Mouse (Mus musculus): ENCODE measurements at regions not wholly inside any gene's neighbourhood (a gene's known extent, or its start where the extent isn't known, plus 50 kb on each side); places are given as distances from the start of the nearest gene placed in this dataset.

DNA sequence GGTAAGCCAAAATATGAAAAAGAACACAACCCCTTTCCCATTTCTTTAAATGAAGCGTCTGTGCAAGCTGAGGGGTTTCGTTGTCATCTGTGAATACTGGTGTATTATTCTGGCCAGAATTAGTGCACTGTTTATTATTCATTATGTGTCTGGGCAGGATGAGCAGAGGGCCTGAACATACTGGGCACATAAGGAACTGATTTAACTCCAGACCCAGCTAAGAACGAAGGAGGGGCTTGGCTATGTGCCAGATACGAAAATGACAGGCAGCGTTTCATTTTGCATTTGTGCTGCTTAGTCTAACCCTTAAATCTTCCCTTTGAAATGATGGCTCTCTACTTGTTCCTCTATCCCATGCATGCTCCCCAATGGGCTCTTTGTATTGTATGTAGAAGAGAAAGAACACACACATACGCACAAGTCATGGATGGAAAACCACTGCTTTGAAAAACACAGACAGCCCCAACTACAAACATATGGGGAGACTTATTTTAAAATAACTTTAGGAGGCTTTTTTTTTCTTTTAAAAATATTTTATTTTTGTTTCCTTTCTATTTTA is 213.4 kb upstream of the Dcn start:
- ATAC-seq (replicated peaks; ENCODE audit: insufficient number of reproducible peaks, low FRiP score, low TSS enrichment, low read depth) = peak; percentile 89; the same call in 1 of the 2 replicates

DNA sequence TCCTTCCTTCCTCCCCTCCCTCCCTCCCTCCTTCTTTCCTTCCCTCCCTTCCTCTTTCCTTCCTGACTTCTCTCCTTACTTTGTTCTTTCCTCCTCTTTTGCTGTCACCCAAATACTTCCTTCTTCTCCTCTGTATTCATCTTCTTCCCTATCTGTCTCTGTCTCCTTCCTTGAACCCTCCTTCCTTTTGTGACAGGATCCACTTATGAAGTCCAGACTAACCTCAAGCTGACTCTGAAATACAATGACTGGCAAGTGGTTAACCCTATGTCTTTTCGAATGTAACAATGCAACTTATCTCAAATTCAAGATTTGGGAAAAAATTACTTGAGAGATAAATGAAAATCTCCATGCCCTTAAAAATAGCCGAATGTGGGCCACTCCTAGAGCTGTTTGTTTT is 197.0 kb upstream of the Dcn start:
- no peak overlapping the region for H3K27ac ChIP-seq (replicated peaks; ENCODE audit: low read depth, low read length)
- no peak overlapping the region for H3K9ac ChIP-seq (replicated peaks; ENCODE audit: low read length)
- H3K4me2 ChIP-seq (ENCODE audit: low read depth, low read length) = no peak overlapping the region
- H3K27me3 ChIP-seq (ENCODE audit: control insufficient read depth, insufficient read depth, low read length) = no peaks in the 10 kb centered on the region
- no peak overlapping the region for H3K4me3 ChIP-seq (ENCODE audit: low read depth, low read length)
- H3K4me1 ChIP-seq (ENCODE audit: control insufficient read depth, insufficient read depth, low read length) = no peaks in the 10 kb centered on the region
- ATAC-seq (replicated peaks; ENCODE audit: insufficient number of reproducible peaks, low FRiP score, low TSS enrichment, low read depth) (no peak), DNase-seq (ENCODE audit: low spot score) (no peak)
- H3K36me3 ChIP-seq (replicated peaks; ENCODE audit: control insufficient read depth, insufficient read depth, low read depth, low read length) = no peaks in the 10 kb centered on the region
- H3K9me3 ChIP-seq (replicated peaks; ENCODE audit: control insufficient read depth, low read length) = no peaks in the 10 kb centered on the region
- 79% methylated on average over 2 of the region's 2 CpGs for WGBS

More for the DNA sequence above, 213.4 kb upstream of the Dcn start:
- DNase-seq (ENCODE audit: low spot score) = peak; percentile 91
- 30% methylated on average over 6 of the region's 6 CpGs for WGBS
- no peak overlapping the region for H3K4me2 ChIP-seq (ENCODE audit: low read depth, low read length)
- H3K36me3 ChIP-seq (replicated peaks; ENCODE audit: control insufficient read depth, insufficient read depth, low read depth, low read length) = no peaks in the 10 kb centered on the region
- no peak overlapping the region for H3K27ac ChIP-seq (replicated peaks; ENCODE audit: low read depth, low read length)
- no peaks in the 10 kb centered on the region for H3K27me3 ChIP-seq (ENCODE audit: control insufficient read depth, insufficient read depth, low read length)
- no peak overlapping the region for H3K9ac ChIP-seq (replicated peaks; ENCODE audit: low read length)
- H3K9me3 ChIP-seq (replicated peaks; ENCODE audit: control insufficient read depth, low read length) = no peaks in the 10 kb centered on the region
- no peaks in the 10 kb centered on the region for H3K4me1 ChIP-seq (ENCODE audit: control insufficient read depth, insufficient read depth, low read length)
- H3K4me3 ChIP-seq (ENCODE audit: low read depth, low read length) = no peak overlapping the region

DNA sequence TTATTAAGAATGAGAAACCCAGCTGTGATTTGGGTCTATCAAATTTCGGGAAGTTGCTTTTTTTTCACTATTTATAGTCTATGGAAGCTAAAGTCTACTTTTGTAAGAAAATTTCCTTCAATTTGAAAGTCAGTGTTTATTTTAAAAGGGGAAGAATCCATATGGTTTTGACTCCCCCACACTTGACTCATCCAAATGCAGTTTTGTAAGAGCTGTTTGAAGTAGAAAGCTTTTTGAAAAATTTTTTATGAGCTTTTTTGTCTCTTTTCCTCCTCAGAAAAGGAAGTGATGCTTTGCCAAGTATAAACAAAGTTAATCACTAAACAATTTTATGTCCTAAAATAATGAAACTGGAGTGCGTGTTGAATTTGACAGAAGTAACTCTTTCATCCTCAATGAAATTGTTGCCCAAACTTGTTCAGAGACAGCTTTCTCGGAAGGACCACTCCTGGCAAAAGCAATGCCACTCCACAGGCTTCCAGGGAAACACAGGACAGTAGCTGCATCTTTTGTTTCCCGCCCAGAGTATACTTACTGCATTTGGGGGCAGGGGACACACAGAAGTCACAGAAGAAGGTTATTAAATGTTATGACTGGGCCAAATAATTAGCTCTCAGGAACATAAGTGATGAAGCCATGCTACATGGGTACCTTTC is 196.4 kb upstream of the Dcn start:
- Histone ChIP-seq H3K36me3 (replicated peaks; ENCODE audit: control insufficient read depth, insufficient read depth, low read depth, low read length) (no peaks in the 10 kb centered on the region), H3K9ac (replicated peaks; ENCODE audit: low read length) (no peak overlapping the region), H3K9me3 (replicated peaks; ENCODE audit: control insufficient read depth, low read length) (no peaks in the 10 kb centered on the region), H3K4me3 (ENCODE audit: low read depth, low read length) (no peak overlapping the region), H3K4me1 (ENCODE audit: control insufficient read depth, insufficient read depth, low read length) (no peaks in the 10 kb centered on the region), H3K27ac (replicated peaks; ENCODE audit: low read depth, low read length) (no peak overlapping the region), H3K4me2 (ENCODE audit: low read depth, low read length) (no peak overlapping the region), H3K27me3 (ENCODE audit: control insufficient read depth, insufficient read depth, low read length) (no peaks in the 10 kb centered on the region)
- DNase-seq (ENCODE audit: low spot score) = no peak
- no peak for ATAC-seq (replicated peaks; ENCODE audit: insufficient number of reproducible peaks, low FRiP score, low TSS enrichment, low read depth)
- 67% methylated on average over 4 of the region's 4 CpGs for WGBS

DNA sequence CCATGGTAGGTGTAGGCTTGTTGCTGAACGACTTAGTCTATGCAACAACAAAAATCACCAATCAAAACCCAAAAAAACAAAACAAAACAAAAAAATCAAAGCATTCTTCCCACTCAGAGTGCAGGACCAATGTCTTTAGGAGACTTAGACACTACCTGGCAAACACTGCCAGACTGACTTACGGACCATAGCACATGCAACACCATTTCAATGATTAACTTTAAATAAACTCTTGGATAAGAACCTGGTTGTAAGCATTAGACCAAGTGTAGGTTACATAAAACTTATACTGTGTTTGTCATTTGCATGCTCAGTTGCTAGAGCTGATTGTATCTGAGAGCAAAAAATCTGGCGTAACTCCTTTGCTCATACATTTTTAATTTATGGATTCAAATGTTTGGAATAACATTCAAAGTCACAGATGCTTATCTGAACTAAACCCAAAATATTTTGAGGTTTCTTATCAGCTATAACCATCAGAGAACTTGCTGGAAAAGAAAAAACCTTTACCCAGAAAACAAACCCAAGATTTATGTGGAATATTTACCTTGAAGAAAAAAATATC is 174.5 kb upstream of the Dcn start:
- Histone ChIP-seq H3K36me3 (replicated peaks; ENCODE audit: control insufficient read depth, insufficient read depth, low read depth, low read length) (no peaks in the 10 kb centered on the region), H3K4me2 (ENCODE audit: low read depth, low read length) (no peak overlapping the region), H3K27me3 (ENCODE audit: control insufficient read depth, insufficient read depth, low read length) (no peaks in the 10 kb centered on the region), H3K9ac (replicated peaks; ENCODE audit: low read length) (no peak overlapping the region), H3K27ac (replicated peaks; ENCODE audit: low read depth, low read length) (no peak overlapping the region), H3K9me3 (replicated peaks; ENCODE audit: control insufficient read depth, low read length) (no peaks in the 10 kb centered on the region), H3K4me1 (ENCODE audit: control insufficient read depth, insufficient read depth, low read length) (no peaks in the 10 kb centered on the region), H3K4me3 (ENCODE audit: low read depth, low read length) (no peak overlapping the region)
- DNase-seq (ENCODE audit: low spot score) (no peak), ATAC-seq (replicated peaks; ENCODE audit: insufficient number of reproducible peaks, low FRiP score, low TSS enrichment, low read depth) (no peak)
- WGBS = 78% methylated on average over 3 of the region's 3 CpGs

DNA sequence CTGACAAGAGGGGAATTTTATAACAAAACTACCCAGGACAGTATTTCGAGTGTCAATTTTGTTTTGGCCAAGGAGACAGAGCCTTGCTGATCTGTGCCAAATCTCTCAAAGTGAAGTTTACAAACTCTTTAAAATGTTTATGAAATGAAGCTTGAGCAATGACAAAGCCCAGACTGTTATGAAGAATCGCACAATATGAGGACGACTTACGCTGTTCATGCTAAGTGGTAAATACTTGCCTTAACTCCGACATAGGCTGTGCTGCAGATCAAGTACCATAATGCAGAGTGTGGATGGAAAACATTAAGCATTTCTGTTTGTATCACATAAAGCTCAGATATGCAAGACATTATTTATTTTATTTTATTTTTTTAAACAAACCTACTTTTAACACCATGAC is 169.8 kb upstream of the Dcn start:
- ATAC-seq (replicated peaks; ENCODE audit: insufficient number of reproducible peaks, low FRiP score, low TSS enrichment, low read depth) = no peak
- WGBS = 87% methylated on average over 5 of the region's 5 CpGs

DNA sequence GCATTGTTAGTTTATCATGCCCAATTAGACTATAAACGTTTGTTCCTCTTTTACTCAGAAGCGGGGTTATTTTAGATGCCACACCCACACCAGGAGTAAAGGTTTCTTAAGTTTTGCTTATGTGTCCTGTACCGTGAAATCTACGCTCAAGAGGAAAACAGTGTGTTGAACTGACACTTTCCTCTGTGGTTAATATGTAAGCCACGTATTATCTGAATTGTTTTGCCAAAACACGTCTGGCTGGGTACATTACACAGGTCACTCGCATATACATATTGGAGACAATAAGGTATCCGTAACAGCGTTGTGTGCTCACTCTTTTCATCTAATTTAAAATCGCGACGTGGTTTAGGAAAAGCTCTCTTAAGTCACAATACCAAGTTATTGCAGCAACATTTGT is 166.9 kb upstream of the Dcn start:
- no peaks in the 10 kb centered on the region for H3K36me3 ChIP-seq (replicated peaks; ENCODE audit: control insufficient read depth, insufficient read depth, low read depth, low read length)
- no peaks in the 10 kb centered on the region for H3K4me1 ChIP-seq (ENCODE audit: control insufficient read depth, insufficient read depth, low read length)
- H3K4me3 ChIP-seq (ENCODE audit: low read depth, low read length) = no peak overlapping the region
- DNase-seq (ENCODE audit: low spot score) = no peak
- WGBS = 37% methylated on average over 12 of the region's 12 CpGs
- H3K27ac ChIP-seq (replicated peaks; ENCODE audit: low read depth, low read length) = no peak overlapping the region
- no peak for ATAC-seq (replicated peaks; ENCODE audit: insufficient number of reproducible peaks, low FRiP score, low TSS enrichment, low read depth)
- no peak overlapping the region for H3K9ac ChIP-seq (replicated peaks; ENCODE audit: low read length)
- no peaks in the 10 kb centered on the region for H3K27me3 ChIP-seq (ENCODE audit: control insufficient read depth, insufficient read depth, low read length)
- no peaks in the 10 kb centered on the region for H3K9me3 ChIP-seq (replicated peaks; ENCODE audit: control insufficient read depth, low read length)
- H3K4me2 ChIP-seq (ENCODE audit: low read depth, low read length) = 0 out of 2 replicates have a peak overlapping the region, but pooled peaks have one; percentile 16

More for the DNA sequence above, 169.8 kb upstream of the Dcn start:
- no peaks in the 10 kb centered on the region for H3K36me3 ChIP-seq (replicated peaks; ENCODE audit: control insufficient read depth, insufficient read depth, low read depth, low read length)
- H3K4me3 ChIP-seq (ENCODE audit: low read depth, low read length) = no peak overlapping the region
- H3K9ac ChIP-seq (replicated peaks; ENCODE audit: low read length) = no peak overlapping the region
- no peak overlapping the region for H3K27ac ChIP-seq (replicated peaks; ENCODE audit: low read depth, low read length)
- no peak overlapping the region for H3K4me2 ChIP-seq (ENCODE audit: low read depth, low read length)
- no peaks in the 10 kb centered on the region for H3K27me3 ChIP-seq (ENCODE audit: control insufficient read depth, insufficient read depth, low read length)
- no peaks in the 10 kb centered on the region for H3K9me3 ChIP-seq (replicated peaks; ENCODE audit: control insufficient read depth, low read length)
- DNase-seq (ENCODE audit: low spot score) = no peak
- H3K4me1 ChIP-seq (ENCODE audit: control insufficient read depth, insufficient read depth, low read length) = no peaks in the 10 kb centered on the region

DNA sequence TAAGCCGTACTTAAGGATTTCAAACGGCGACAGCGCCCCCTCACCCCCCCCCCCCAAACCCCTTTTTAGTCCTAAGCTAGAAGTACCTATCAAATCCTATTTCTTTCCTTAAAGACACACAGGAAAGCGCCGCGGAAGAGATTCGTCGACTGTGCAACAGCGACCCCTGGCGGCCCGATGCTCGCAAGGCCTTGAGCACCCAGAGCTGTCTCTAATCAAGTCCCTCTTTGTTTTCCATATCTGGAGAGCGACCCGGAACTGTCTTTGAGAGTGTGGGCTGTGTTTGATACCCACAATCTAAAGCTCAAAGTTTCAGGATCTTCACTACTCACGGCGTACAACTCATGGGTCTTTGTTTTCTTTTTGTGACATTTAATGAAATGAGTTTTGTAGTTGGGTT is 166.4 kb upstream of the Dcn start:
- Histone ChIP-seq H3K36me3 (replicated peaks; ENCODE audit: control insufficient read depth, insufficient read depth, low read depth, low read length) (no peaks in the 10 kb centered on the region), H3K27me3 (ENCODE audit: control insufficient read depth, insufficient read depth, low read length) (no peaks in the 10 kb centered on the region), H3K9me3 (replicated peaks; ENCODE audit: control insufficient read depth, low read length) (no peaks in the 10 kb centered on the region), H3K27ac (replicated peaks; ENCODE audit: low read depth, low read length) (peak overlapping the region; percentile 96), H3K9ac (replicated peaks; ENCODE audit: low read length) (peak overlapping the region; percentile 75), H3K4me3 (ENCODE audit: low read depth, low read length) (peak overlapping the region; percentile 36), H3K4me2 (ENCODE audit: low read depth, low read length) (peak overlapping the region; percentile 52), H3K4me1 (ENCODE audit: control insufficient read depth, insufficient read depth, low read length) (no peaks in the 10 kb centered on the region)
- WGBS = 0% methylated on average over 17 of the region's 17 CpGs
- DNase-seq (ENCODE audit: low spot score) = peak; percentile 98
- ATAC-seq (replicated peaks; ENCODE audit: insufficient number of reproducible peaks, low FRiP score, low TSS enrichment, low read depth) = peak; percentile 90

DNA sequence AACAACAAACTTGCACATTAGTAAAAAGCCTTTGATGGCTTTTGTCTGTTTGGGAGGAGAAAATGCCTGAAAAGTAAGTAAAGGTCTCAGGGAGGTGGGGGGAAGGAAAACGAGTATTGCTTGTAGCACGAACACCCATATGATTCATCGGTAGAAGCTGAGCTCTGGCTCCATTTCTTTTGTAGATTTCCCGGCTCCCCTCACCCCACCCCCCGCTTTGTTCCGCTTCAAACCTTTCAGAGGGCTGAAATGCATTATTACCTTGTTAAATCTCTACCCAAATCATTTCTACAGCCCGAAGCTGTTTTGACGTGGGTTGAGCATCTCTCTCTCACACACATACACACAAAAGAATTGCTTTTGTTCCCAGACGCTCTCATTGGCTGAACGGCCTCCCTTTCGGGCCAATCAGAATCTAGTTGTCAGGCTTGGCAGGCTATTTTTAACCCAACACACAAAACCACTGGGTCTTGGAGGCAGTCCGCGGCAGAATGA is 166.0 kb upstream of the Dcn start:
- Histone ChIP-seq H3K4me1 (ENCODE audit: control insufficient read depth, insufficient read depth, low read length) (no peaks in the 10 kb centered on the region), H3K27me3 (ENCODE audit: control insufficient read depth, insufficient read depth, low read length) (no peaks in the 10 kb centered on the region), H3K9me3 (replicated peaks; ENCODE audit: control insufficient read depth, low read length) (no peaks in the 10 kb centered on the region), H3K4me2 (ENCODE audit: low read depth, low read length) (peak overlapping the region; percentile 52), H3K27ac (replicated peaks; ENCODE audit: low read depth, low read length) (peak overlapping the region; percentile 96), H3K9ac (replicated peaks; ENCODE audit: low read length) (peak overlapping the region; percentile 75), H3K4me3 (ENCODE audit: low read depth, low read length) (peak overlapping the region; percentile 36), H3K36me3 (replicated peaks; ENCODE audit: control insufficient read depth, insufficient read depth, low read depth, low read length) (no peaks in the 10 kb centered on the region)
- peak; percentile 94 for DNase-seq (ENCODE audit: low spot score)
- peak; percentile 92 for ATAC-seq (replicated peaks; ENCODE audit: insufficient number of reproducible peaks, low FRiP score, low TSS enrichment, low read depth)
- under 1% methylated on average over 13 of the region's 13 CpGs for WGBS
